Mouse (Mus musculus) B cell, adult 2 months (primary cell): ENCODE measurements around the gene Ythdc1.
"Not testable (repeated sequence)": the region's sequence is repeated elsewhere in the genome, so short reads cannot be mapped to it uniquely, and the experiment has no call there.

Experiments used
- DNase-seq, 2 experiments: peaks; one replicate each; pipeline ENCODE4 v3.0.0; 2022

Ythdc1 gene

GRCm38 (mm10) chr5:86803962-86804940, at the start of gene Ythdc1:
TSS of gene Ythdc1 (plus strand) at chr5:86804221.
- peak; percentile 92 to 93 for DNase-seq

- no peak for DNase-seq
Observed at GRCm38 (mm10) chr5:86769015-86769658, 34.9 kb upstream of the Ythdc1 start.

DNA sequence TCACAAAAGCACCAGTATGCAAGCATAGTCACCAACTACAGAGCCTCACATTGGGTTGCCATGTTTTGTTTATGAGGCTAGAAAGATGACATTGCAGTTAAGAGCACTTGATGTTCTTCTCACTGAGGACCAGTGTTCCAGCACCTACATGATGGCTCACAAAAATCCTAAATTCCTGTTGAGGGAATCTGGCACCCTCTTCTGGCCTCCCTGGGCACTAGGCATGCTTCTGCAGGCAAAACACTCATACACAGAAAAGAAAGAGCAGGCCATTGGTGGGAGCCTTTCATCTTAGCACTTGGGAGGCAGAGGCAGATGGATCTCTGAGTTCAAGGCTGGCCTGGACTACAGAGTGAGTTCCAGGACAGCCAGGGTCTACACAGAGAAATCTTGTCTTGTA, 33.0 kb upstream of the Ythdc1 start:
- no peak for DNase-seq

DNA sequence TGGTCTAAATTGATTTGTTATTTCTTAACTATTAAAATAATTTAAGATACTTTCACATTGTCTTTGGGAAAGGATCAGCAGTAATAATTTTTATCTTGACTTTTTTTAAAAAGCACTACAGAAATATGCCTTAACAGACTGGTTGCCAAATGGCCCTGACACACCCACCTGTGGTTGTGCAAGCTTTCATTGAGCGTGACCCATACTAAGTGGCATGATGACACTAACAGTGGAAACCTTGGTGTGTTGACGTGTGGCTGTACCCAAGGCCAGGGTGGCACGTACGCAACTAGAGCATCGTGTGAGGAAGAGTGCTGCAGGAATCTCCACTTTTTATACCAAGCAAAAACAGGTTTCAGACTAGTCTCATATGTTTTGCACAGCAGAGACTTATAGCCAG, 27.1 kb upstream of the Ythdc1 start:
- DNase-seq: no peak

DNA sequence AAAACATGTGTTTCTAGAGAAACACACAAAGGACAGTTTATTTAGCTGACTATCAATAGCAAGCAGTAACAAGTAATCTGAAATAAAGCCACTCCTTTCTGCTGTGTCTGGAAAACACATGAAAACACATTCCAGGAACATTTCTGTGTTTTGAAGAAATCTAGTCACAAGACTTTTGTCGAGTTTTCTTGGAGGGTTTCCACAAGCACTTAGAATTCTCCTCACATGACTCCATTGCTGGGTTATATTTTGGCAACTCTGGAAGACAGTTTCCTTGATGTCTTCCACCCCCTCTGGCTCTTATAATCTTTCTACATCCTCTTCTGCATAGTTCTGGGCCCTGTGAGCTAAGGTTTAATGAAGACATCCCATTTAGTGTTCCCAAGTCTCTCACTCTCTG, 25.6 kb upstream of the Ythdc1 start:
- DNase-seq: no peak

GRCm38 (mm10) chr5:86783059-86783458, 21.0 kb upstream of the Ythdc1 start:
- no peak for DNase-seq

- DNase-seq: no peak
Observed at GRCm38 (mm10) chr5:86784205-86784604, 19.8 kb upstream of the Ythdc1 start.

DNA sequence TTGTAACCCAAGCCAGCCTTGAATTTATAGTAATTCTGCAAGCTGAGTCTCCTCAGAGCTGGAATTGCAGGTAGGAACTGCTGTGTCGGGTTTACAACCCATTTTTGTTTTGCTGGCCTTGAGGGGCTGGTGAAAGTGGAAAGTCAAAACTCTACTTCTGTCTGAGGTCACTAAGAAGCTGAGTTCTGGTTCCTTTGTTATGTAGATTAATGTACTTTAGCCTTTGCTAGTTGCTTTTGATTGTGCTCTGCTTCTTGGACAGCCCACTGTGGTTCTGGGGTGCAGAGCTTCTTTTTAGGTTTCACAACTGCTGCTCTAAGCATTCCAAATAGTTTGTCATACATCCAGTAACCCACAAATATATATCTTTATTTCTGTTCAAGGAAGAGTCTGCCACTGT, 17.2 kb upstream of the Ythdc1 start:
- no peak for DNase-seq

- DNase-seq: no peak
Observed at GRCm38 (mm10) chr5:86789954-86790353, 14.1 kb upstream of the Ythdc1 start.

GRCm38 (mm10) chr5:86792249-86792648, 11.8 kb upstream of the Ythdc1 start:
- no peak for DNase-seq

- no peak for DNase-seq
Observed at GRCm38 (mm10) chr5:86792807-86793206, 11.2 kb upstream of the Ythdc1 start.

- no peak for DNase-seq
Observed at GRCm38 (mm10) chr5:86816795-86817194, 12.8 kb downstream of the Ythdc1 start.

- not testable (repeated sequence) for DNase-seq
Observed at GRCm38 (mm10) chr5:86836378-86836777, 32.4 kb downstream of the Ythdc1 start.

DNA sequence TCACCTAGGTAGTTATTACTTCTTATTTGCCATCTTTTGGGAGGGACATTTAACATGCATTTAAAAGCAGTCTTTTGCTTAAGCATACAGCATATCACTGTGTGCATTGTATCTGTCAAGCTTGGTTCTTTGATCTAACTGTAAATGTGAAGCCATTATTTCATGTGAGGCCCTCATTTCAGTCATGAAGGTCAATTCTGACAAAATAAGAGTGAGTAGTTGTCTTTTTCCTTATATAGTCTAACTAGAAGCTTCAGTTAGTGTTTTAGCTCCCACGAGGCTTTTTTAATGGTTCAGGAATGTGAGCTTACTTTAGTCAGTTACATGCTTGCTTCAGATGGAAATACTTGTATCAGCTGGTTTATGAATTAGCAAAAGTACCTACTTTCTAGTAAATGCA, 34.1 kb downstream of the Ythdc1 start:
- no peak for DNase-seq

DNA sequence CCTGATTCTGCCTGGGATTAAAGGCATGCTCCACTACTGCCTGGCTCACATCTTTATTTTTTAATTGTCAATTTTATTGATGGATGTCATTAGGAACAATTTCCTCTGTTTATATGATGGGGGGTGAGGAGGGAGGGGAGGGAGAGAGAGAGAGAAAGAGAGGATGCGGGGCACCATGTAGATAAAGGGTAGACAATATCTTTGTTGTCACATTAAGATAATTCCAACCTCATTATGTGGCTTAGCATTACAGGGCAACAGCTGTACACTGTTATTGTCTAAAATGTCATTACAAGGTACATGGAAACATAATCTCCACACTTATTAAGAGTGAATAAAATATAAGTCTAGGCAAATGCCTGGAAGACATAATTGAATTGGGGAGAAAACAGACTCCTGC, 35.5 kb downstream of the Ythdc1 start:
- no peak for DNase-seq

- DNase-seq: no peak
Observed at GRCm38 (mm10) chr5:86840207-86840606, 36.2 kb downstream of the Ythdc1 start.

GRCm38 (mm10) chr5:86841261-86841660, 37.2 kb downstream of the Ythdc1 start:
- not testable (repeated sequence) for DNase-seq

DNA sequence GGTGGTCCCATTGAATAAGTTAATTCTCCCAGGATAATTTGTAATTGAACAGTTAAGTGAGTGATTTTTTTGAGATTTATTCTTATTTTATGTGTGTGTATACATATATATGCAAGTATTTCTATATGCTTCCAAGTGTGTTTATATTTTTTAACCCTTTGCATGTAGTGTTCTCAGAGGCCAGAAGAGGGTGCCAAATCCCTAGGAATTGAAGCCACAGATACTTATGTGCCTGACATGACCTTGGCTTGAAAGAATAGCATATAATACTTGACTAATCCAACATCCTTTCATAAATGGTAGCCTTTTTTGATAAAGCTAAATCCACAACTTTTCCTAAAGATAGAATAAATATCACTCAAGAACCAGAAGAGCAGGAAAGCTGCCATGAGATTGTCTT, 46.1 kb downstream of the Ythdc1 start:
- no peak for DNase-seq

GRCm38 (mm10) chr5:86851658-86852057, 47.6 kb downstream of the Ythdc1 start:
- DNase-seq: no peak

DNA sequence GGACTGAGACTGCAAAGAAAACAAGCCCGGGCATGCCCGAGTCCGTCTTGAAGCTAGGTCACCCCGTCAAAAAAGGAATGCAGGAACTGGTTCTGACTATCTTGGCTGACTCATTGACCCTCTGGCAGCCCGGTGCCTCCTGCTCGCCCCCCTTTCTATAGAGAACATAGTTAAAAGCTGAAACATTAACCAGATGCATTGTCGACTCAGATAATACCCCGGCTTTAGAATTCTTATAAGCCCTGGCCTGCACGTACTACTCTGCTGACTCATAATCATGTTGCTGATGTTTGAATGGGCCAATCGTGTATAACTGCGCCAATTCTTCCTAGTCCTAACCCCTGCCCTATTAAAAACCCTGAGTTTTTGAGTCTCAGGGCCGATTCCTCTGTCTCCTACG, 52.5 kb downstream of the Ythdc1 start:
- DNase-seq: not testable (repeated sequence)

DNA sequence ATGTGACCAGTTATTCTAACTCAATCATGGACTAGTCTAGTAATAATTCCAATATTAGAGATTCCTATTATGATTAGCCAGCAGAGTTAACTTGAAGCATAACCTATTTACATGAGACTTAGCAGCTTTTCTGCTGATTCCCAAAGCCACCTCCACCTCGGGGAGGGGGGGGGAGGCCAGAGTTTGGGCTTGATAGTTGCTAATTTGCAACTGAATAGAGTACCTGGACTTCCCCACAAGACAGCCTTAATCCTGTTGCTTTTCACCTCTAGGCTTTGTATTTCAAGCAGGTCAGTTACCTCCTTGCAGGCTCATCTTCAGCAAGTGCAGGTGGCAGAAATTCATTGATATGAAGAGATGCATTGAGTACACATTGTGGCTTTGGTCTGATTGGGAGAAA, 53.7 kb downstream of the Ythdc1 start:
- DNase-seq: no peak

- no peak for DNase-seq
Observed at GRCm38 (mm10) chr5:86858336-86858735, 54.3 kb downstream of the Ythdc1 start.

DNA sequence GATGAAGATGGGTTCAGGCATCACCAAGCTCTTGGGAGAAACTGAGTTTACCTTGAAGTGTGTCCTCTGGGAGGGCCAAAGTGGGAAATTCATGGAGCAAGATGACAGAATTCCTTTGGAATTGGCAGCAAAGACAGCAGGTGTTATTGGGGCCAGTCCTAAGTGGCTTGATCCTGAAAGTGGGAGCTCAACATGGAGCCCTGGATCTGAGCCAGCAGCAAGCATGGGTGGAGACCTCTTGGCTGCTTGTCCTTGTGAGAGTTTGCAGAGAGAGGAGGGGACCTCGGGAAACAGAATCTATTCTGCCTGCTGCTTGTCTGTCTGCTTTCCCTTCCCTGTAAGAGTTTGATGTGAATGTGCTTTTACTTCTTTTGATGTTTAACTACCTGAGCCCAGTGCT, 67.9 kb downstream of the Ythdc1 start:
- DNase-seq: no peak
